Mouse (Mus musculus) stomach, postnatal 0 days (tissue): Measurements from ENCODE around the gene Nt5dc3.

Source experiments
- CTCF ChIP-seq: IDR thresholded peaks from 2 replicates; pipeline ENCODE4 v1.5.1; 2016; ENCODE audit warnings: antibody characterized with exemption, low read depth, mild to moderate bottlenecking, moderate library complexity
- EP300 ChIP-seq: optimal IDR thresholded peaks from 2 replicates; pipeline ENCODE3; 2016; ENCODE audit warnings: antibody characterized with exemption

- no peak for TF ChIP-seq EP300
- TF ChIP-seq CTCF = no peak
Measured at GRCm38 (mm10) chr10:86794794-86795535, 16.2 kb downstream of the Nt5dc3 start.
